Mouse (Mus musculus) liver, postnatal 0 days (tissue): Measurements from ENCODE around the gene Rprd2.

Source experiments
- CTCF ChIP-seq: sonication (generic); IDR thresholded peaks from 2 replicates; pipeline ENCODE4 v1.5.1; 2016; ENCODE audit warnings: antibody characterized with exemption, low read depth
- EP300 ChIP-seq: IDR thresholded peaks from 2 replicates; pipeline ENCODE4 v1.6.1; 2016; ENCODE audit warnings: antibody characterized with exemption, low read depth, mild to moderate bottlenecking

GRCm38 (mm10) chr3:95754345-95755206, 64.1 kb downstream of the Rprd2 start:
- TF ChIP-seq EP300 (peak; percentile 59), CTCF (no peak)
